Mouse (Mus musculus) right cerebral cortex, adult 18-20 months (tissue): ENCODE results near the gene Tcf20.

ENCODE experiments used
- DNase-seq: peaks from one replicate; pipeline ENCODE4 v3.0.0; 2022; ENCODE audit warnings: mixed read lengths

Tcf20 gene

GRCm38 (mm10) chr15:82992079-82992783, 4.6 kb upstream of the Tcf20 start:
- no peak for DNase-seq

DNA sequence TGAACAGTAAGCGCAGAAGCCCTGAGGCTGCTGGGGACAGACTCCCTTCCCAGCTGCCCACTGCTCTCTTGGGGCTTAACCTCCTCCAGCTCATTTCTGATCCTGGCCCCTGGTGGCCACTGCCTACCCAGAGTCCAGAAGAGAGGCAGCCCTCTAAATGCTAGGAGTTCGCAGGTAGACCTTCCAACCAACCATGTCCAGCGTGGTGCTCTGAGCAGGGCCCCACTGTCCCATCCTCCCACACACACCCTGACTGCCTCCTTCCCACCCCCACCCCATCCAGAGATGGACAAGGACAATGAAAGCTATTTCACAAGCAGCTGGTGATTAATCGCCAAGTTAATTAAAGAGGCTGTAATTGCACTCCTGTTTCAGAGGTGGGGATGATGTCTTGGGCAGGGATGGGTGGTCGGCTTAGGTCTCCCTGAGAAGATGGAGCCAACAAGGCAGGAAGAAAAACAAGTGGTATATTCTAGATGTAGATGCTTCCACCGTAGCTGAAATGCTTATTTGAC, 1.6 kb upstream of the Tcf20 start:
- DNase-seq = no peak

GRCm38 (mm10) chr15:82987014-82987731, 499 bp downstream of the Tcf20 start:
- DNase-seq = no peak

- DNase-seq = no peak
Observed at GRCm38 (mm10) chr15:82984574-82984973, 3.1 kb downstream of the Tcf20 start.

GRCm38 (mm10) chr15:82984097-82984496, 3.6 kb downstream of the Tcf20 start:
- DNase-seq = no peak

DNA sequence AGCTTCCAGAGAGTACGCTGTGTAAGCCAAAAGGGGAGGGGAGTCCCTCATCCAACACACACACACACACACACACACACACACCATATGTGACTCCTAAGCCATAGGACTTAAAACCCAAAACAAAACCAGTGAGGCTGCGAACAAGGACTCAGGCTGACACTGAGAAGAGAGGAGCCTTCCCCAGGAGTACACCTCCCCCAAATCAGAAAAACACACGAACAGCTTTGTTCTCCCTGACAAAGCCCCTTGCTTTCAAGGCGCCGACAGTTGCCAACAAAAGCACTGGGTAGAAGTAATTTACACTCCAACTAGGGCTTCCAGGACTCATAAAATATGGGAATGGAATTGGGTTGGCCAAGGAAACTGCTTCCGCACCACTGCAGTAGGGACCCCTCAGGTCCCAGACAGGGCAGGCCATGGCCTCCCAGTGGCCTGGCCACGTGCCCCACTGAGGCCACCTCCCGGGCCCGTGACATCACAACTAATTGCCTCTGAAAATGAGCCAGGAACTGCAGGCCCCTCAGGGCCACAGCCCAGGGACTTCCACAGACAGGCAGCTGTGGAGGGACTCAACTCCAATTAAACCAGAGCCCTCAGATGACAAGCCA, 4.2 kb downstream of the Tcf20 start:
- DNase-seq = no peak

GRCm38 (mm10) chr15:82982724-82983415, 4.8 kb downstream of the Tcf20 start:
- no peak for DNase-seq

DNA sequence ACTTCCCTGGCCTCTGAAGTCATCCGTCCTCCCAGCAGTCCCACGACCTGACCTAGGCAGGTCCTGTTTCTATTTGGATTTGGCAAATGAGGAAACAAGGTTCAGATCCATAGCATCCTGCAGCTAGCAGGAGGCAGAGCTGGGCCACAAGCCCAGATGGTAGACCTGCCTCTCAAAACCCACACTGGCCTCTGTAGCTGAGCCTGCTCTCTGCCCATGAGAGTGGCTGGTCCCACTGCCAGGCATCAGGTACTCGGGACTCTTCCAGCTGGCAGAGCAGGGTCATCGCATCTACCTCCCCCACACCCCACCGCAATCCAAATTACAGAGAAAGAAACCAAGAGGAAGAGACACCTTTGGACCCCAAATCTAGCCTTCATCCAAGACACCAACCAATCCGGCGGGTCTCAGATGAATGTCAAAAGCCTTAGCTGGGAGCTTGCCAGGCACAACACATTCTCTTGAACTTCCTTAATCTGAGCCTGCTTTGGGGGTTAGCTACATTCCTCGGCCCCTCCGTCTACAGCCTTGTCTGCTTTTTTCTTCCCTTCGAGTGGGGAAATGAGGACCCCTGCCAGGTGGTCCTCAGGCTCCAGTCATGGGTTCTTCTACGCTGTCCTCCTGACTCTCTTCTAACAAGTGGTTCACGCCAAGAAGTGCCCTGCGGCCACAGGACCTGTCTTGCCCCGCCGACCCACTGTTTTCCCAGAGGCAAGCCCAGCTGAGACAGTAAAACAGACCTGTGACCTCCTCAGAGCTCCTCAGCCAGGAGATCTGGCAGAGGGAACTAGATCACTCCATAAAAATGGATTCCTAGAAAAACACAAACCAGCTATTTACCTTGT, 5.8 kb downstream of the Tcf20 start:
- no peak for DNase-seq

GRCm38 (mm10) chr15:82979531-82979930, 8.1 kb downstream of the Tcf20 start:
- DNase-seq = no peak

DNA sequence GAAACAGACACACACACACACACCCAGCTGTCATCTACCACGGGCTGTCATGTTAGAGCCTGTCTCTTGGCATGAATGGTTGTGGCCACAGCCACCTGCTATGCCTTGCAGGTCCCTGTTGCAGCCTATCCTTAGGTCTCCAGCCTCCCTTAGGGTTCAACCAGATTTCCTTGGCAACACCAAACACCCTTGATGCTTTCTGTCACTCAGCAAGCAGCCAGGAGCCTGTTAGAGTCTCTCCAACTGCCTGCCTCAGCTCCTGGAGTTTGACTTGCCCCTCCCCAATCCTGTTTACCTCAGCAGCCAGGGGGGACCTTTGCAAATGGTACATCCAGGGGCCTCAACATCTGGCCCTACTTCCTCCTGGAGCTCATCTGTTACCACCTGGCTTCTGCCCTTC, 13.2 kb downstream of the Tcf20 start:
- DNase-seq = no peak

GRCm38 (mm10) chr15:82969206-82969721, 18.4 kb downstream of the Tcf20 start:
- DNase-seq = no peak

DNA sequence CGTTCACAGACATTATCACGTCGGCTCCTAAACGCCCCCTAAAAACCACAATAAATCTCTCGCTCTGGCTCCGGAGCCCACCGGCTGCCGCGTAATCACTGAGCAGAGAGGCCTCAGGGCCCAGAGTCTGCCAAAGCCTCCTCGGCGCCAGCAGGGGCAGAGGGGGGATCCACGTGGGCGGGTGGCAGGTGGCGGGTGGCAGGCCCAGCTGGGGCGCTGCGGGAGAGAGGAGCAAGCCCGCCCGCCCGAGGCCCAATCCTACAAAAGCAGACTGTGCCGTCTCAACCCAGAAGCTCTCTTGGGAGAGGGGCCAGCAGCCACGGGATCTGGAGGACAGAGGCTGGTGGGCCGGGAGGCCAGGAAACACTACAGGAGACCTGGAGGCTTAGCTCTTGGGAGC, 19.2 kb downstream of the Tcf20 start:
- DNase-seq = no peak

DNA sequence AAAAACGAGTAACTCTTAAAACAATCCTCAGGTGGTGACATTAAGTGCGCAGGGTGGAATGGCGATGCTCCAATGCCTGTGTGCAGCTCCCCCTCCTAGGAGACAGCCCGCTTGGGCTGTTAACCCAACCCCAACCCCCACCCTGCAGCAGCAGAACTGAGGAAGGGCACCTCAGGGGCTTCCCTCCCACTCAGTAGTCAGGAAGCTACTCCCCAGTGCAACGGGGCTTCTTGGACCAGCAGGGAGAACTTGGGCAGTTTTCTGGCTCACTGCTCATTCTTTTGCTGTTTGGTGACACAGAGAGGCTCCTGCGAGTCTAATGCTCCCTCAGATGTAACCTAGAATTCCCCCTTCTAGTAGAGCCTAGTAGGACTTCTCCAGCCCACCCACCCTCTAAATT, 19.7 kb downstream of the Tcf20 start:
- no peak for DNase-seq

- no peak for DNase-seq
Observed at GRCm38 (mm10) chr15:82964266-82964825, 23.3 kb downstream of the Tcf20 start.

- DNase-seq = no peak
Observed at GRCm38 (mm10) chr15:82963556-82964156, 24.0 kb downstream of the Tcf20 start.

DNA sequence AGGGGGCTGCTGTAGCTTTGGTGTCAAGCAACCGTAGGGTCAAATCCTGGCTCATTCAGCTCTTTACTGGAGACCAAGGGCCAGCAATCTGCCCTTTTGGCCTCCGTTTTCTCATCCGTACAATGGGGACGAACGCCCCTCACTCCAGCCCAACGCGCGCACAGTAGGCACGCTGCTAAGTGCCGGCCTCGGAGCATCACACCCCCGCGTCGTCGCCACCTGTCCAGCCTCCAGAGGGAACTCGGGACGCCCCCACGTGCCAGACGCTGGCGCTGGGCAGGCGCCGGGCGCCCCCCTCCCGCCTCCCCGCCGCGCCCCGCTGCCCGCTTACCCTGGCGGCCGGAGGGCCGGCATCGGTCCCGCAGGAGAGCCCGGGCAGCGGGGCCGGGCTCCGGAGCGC, 24.6 kb downstream of the Tcf20 start:
- DNase-seq = no peak

- no peak for DNase-seq
Observed at GRCm38 (mm10) chr15:82962536-82962935, 25.1 kb downstream of the Tcf20 start.

DNA sequence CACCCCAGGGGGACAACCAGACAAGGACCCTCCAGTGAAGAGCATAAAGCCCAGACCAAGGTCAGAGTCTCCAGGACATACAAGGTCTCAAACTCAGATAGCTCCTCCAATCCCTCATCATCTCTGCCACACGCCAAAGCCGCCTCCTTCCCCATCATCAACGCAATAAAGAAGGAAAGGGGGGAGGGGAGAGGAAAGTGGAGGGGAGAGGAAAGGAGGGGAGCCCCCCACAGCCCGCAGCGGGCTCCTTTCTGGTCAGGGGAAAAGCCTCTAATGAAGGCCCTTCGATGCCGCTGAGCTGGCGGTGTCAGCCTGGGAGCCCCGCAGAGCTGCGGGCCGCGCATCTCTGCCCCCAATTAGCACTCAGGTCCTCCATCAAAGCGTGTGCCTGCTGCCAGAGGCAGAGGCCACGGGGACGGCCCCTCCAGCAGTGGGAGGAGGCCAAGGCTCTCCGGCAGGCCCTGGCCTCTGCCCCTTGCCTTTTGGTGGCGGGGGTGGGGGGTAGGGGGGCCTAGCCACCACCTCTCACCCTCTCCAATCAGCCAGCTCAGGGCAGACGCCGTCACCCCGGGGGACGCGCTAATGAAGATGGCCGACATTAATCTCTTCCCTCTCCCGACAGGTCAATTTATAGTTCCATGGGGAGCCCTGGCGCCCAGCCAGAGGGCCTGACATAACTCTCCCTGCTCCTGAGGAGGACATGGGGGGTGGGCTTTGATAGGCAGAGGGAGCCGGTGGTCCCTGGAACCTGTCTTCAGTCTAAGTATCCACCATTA, 26.7 kb downstream of the Tcf20 start:
- DNase-seq = no peak

DNA sequence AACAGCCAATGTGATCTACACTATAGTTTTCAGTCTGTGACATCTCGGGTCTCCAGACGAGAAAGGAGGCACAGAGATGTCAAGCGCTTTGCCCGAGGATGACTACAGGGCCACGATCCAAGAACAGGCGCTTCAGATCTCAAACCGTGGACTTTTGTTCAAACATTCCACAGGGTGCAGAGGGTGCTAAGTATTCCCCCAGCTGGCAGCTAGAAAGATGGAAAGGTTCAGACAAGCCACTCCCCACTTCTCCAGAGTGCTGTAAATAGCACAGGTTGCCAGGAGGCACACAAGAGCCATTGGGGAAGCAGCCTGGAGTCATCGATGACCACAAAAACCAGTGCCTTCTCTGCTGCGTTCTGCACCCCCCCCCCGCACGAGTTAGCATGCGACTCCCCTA, 28.5 kb downstream of the Tcf20 start:
- no peak for DNase-seq

GRCm38 (mm10) chr15:82958253-82958701, 29.4 kb downstream of the Tcf20 start:
- peak; percentile 77 for DNase-seq
